Mouse (Mus musculus) embryo, embryonic 10.5 days (tissue): Measurements from ENCODE around the gene Mup8.
"Not testable (repeated sequence)": the region's sequence is repeated elsewhere in the genome, so short reads cannot be mapped to it uniquely, and the experiment has no call there.

ENCODE experiments used
- DNase-seq: peaks from one replicate; pipeline ENCODE4 v3.0.0-alpha.2; 2015; ENCODE audit warnings: low spot score

Gene Mup8

GRCm38 (mm10) chr4:60222499-60222898, at the start of gene Mup8:
Gene Mup8, minus strand, starts transcription at chr4:60222599.
- not testable (repeated sequence) for DNase-seq

- DNase-seq: not testable (repeated sequence)
Observed at GRCm38 (mm10) chr4:60265977-60266770, 43.8 kb upstream of the Mup8 start.

- DNase-seq: not testable (repeated sequence)
Observed at GRCm38 (mm10) chr4:60262706-60263105, 40.3 kb upstream of the Mup8 start.
